Mouse (Mus musculus): Measurements from ENCODE around the gene Sco2. TPM values are rescaled to one million over a fixed set of nuclear protein-coding genes. Genes with fewer than 3 reads are reported as not detected.

Gene Sco2
- 7.0 and 8.2 TPM in 2 replicates for polyA plus RNA-seq (2015; fragmentation: Nextera tagmentation; extraction: Ambion mirVana)

DNA sequence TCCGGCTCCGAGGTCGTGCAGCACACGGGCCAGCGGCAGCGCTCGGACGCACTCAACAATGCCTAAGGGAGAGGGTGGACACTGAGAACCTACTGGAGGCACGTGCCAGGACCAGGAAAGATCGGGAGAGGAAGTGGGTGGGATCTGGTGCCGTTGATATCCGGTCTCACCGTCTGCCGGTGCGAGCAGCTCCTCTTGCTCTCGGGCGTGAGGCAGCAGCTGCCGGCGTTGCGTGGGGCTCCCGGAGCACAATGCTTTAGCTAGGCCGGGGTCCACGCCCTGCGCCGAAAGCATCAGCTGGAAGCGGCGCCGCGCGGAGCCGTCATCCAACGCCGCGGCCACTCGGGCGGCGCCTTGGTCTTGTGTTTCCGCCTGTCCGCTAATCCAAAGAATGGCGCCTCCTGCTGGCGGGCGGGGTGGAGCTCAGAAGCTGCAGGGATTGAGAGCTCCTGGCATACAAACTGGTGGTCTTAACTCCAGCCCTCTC lies at the start of gene Sco2:
Gene Sco2, minus strand, starts transcription at position 85 of the 487 bp plus-strand sequence.
- WGBS, result 0% methylated on average over 42 of the region's 42 CpGs
- Histone ChIP-seq H3K4me3 (peak within 1 kb of the TSS; percentile 92), H3K27me3 (peaks cover 30% of the 10 kb centered on the region)

DNA sequence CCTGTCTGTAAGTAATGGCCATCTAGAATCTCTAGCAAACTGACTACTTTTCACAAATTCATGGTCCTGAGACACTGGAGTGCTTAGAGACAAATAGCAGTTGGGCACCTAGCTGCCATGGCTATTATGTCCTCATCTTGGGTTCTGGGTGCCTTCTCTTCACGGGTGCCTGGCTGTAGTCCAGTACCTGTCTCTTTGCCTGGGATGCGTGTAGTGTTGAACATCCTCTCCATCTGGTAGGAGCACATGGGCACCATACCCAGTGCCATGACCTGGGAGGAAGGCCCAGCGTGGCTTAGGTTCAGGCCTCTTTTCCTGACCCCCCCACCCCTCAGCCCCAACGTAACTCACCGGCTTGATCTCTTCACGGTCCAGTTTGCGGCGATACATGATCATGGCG lies 48.3 kb upstream of the Sco2 start:
- Histone ChIP-seq H3K9me3 (replicated peaks) (no peaks in the 10 kb centered on the region), H3K9ac (no peak overlapping the region), H3K4me3 (no peak overlapping the region), H3K4me1 (replicated peaks) (peaks cover 38% of the 10 kb centered on the region), H3K4me2 (no peak overlapping the region), H3K27me3 (no peaks in the 10 kb centered on the region), H3K27ac (no peak overlapping the region), H3K36me3 (peaks cover 59% of the 10 kb centered on the region)
- WGBS, result 92% methylated on average over 9 of the region's 9 CpGs
- ATAC-seq (replicated peaks; ENCODE audit: insufficient number of reproducible peaks, insufficient read depth, low FRiP score, low read depth), result no peak

More for the DNA sequence above, at the start of gene Sco2:
- Histone ChIP-seq H3K4me2 (peak within 1 kb of the TSS; percentile 95), H3K4me1 (replicated peaks) (peaks cover 34% of the 10 kb centered on the region), H3K9ac (peak within 1 kb of the TSS; percentile 86), H3K27ac (peak within 1 kb of the TSS; percentile 98), H3K9me3 (replicated peaks) (no peaks in the 10 kb centered on the region), H3K36me3 (peaks cover 37% of the 10 kb centered on the region)
- ATAC-seq (replicated peaks; ENCODE audit: insufficient number of reproducible peaks, insufficient read depth, low FRiP score, low read depth), result peak; percentile 79

DNA sequence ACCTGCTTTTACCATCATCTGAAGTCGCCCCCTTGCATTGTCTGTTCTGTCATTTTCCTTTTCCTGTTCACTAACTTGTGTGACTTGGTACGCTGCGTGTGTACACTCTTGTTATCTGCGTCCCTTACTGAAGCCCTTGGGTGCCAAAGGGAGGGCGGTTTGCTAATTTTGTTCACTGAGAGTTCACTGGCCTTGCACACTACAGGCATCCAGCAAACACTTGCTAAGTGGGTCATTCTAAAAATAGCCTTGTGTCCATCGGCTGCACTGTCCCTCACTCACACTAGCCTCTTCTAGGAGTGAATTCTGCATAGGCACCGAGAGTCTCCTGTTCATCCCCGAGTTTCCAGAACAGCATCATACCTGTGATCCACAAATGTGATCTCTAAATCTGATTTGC lies 41.6 kb upstream of the Sco2 start:
- Histone ChIP-seq H3K36me3 (peaks cover 38% of the 10 kb centered on the region), H3K27me3 (no peaks in the 10 kb centered on the region), H3K4me1 (replicated peaks) (peaks cover 22% of the 10 kb centered on the region), H3K4me3 (no peak overlapping the region), H3K4me2 (peak overlapping the region; percentile 26; the same call in 1 of the 2 replicates), H3K27ac (peak overlapping the region; percentile 83), H3K9me3 (replicated peaks) (no peaks in the 10 kb centered on the region), H3K9ac (no peak overlapping the region)
- 42% methylated on average over 8 of the region's 8 CpGs for WGBS
- peak; percentile 48; the same call in 1 of the 2 replicates for ATAC-seq (replicated peaks; ENCODE audit: insufficient number of reproducible peaks, insufficient read depth, low FRiP score, low read depth)

DNA sequence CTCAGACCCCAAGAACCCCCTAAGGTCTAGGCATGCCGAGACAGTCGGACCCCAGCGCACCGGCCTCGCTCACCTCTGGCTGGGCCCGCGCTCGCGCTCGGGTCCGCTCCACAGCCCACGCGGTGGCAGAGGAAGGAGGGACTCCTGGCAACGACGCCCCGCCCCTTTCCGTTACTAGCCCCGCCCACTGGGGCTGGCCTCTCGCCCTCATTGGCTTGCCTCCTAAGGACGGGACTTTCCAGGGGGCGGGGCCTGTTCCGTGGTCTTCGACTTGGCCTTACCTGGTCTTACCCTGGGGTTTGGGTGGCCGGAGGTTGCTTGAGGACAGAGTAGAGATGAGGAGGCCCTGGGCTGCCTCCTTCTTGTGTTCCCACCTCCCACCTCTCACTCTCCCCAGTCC lies 36.5 kb upstream of the Sco2 start, which contains the start of gene Syce3:
Gene Syce3, minus strand, starts transcription at position 386 of the 400 bp plus-strand sequence.
- no peak; the same call in 1 of the 2 replicates for ATAC-seq (replicated peaks; ENCODE audit: insufficient number of reproducible peaks, insufficient read depth, low FRiP score, low read depth)
- no peaks in the 10 kb centered on the region for H3K27me3 ChIP-seq
- H3K4me2 ChIP-seq, result no peak within 1 kb of the TSS
- no peak within 1 kb of the TSS for H3K9ac ChIP-seq
- no peaks in the 10 kb centered on the region for H3K36me3 ChIP-seq
- H3K4me3 ChIP-seq, result no peak within 1 kb of the TSS
- 76% methylated on average over 24 of the region's 24 CpGs for WGBS
- peaks cover 2% of the 10 kb centered on the region; the same call in 1 of the 2 replicates for H3K4me1 ChIP-seq (replicated peaks)
- peaks cover 10% of the 10 kb centered on the region; the same call in 1 of the 2 replicates for H3K9me3 ChIP-seq (replicated peaks)
- no peak within 1 kb of the TSS for H3K27ac ChIP-seq

DNA sequence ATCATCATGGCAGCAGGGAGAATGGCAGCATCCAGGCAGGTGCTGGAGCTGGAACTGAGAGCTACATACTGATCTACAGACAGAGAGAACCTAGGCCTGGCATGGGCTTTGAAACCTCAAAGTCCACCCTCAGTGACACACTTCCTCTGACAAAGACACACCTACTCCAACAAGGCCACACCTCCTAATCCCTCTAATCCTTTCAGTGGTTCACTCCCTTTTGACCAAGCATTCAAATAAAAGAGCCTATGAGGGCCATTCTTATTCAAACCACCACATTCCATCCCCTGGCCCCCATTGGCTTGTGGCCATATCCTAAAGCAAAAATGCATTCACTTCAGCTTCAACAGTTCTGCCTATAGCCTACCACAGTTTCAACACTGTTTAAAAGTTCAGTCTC lies 33.0 kb upstream of the Sco2 start:
- Histone ChIP-seq H3K4me3 (no peak overlapping the region), H3K9ac (no peak overlapping the region), H3K36me3 (no peaks in the 10 kb centered on the region), H3K27ac (no peak overlapping the region), H3K27me3 (no peaks in the 10 kb centered on the region), H3K9me3 (replicated peaks) (peaks cover 10% of the 10 kb centered on the region; the same call in 1 of the 2 replicates), H3K4me1 (replicated peaks) (no peaks in the 10 kb centered on the region), H3K4me2 (no peak overlapping the region)
- ATAC-seq (replicated peaks; ENCODE audit: insufficient number of reproducible peaks, insufficient read depth, low FRiP score, low read depth), result no peak

DNA sequence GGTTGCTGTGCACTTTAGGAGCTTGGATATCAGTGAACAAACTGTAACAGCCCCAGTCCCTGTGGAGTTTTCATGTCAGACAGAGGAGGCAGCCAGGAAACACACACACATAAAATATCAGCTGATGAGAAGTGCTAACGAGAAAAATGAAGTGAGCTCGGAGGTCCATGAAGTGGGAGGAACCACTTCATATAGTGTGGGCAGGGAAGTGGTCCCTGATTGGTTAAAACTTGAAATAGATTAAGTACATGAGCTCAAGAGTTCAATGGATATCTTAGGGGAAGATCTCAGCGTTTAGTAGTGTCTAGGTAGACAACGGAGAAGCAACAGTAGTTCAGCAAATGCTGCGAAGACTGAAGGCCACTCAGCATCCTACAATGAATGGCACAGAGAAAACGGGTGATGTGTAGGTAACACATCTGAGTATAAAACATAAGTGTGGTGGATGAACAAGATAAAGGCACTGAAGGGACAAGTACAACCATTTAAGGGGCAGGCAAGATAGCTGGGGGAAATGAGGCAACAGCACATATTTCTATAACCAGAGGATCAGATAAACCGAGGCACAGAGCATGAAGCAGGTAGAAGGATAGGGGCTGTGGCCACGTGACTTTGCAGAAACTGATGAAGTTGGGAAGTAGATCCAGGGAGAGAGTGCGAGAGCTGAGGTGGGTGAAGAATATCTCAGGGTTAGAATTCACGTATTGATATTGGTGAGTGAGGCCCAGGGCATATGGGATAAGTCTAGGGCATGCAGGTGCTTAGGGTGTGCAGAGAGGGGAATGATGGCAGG lies 31.4 kb upstream of the Sco2 start:
- H3K9me3 ChIP-seq (replicated peaks), result peaks cover 10% of the 10 kb centered on the region; the same call in 1 of the 2 replicates
- H3K4me2 ChIP-seq, result no peak overlapping the region
- no peaks in the 10 kb centered on the region for H3K27me3 ChIP-seq
- ATAC-seq (replicated peaks; ENCODE audit: insufficient number of reproducible peaks, insufficient read depth, low FRiP score, low read depth), result no peak
- H3K27ac ChIP-seq, result no peak overlapping the region
- H3K36me3 ChIP-seq, result no peaks in the 10 kb centered on the region
- no peaks in the 10 kb centered on the region for H3K4me1 ChIP-seq (replicated peaks)
- WGBS, result 74% methylated on average over 10 of the region's 10 CpGs
- H3K9ac ChIP-seq, result no peak overlapping the region
- H3K4me3 ChIP-seq, result no peak overlapping the region

DNA sequence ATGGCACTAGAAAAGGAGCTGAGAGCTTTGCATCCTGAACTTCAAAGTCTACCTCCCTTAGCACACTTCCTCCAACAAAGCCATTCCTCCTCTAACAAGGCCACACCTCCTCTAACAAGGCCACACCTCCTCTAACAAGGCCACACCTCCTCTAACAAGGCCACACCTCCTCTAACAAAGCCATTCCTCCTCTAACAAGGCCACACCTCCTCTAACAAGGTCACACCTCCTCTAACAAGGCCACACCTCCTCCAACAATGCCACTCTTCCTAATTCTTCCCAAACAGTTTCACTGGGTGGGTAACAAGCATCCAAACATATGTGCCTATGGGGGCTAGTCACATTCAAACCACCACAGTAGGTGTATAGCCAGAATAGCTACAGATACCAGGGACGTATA lies 28.8 kb upstream of the Sco2 start:
- no peak overlapping the region for H3K4me3 ChIP-seq
- H3K27ac ChIP-seq, result no peak overlapping the region
- no peak overlapping the region for H3K4me2 ChIP-seq
- H3K9ac ChIP-seq, result no peak overlapping the region
- peaks cover 4% of the 10 kb centered on the region; the same call in 1 of the 2 replicates for H3K9me3 ChIP-seq (replicated peaks)
- no peaks in the 10 kb centered on the region for H3K36me3 ChIP-seq
- H3K27me3 ChIP-seq, result no peaks in the 10 kb centered on the region
- no peak for ATAC-seq (replicated peaks; ENCODE audit: insufficient number of reproducible peaks, insufficient read depth, low FRiP score, low read depth)
- no peaks in the 10 kb centered on the region for H3K4me1 ChIP-seq (replicated peaks)
- 79% methylated on average over 1 of the region's 1 CpGs for WGBS

DNA sequence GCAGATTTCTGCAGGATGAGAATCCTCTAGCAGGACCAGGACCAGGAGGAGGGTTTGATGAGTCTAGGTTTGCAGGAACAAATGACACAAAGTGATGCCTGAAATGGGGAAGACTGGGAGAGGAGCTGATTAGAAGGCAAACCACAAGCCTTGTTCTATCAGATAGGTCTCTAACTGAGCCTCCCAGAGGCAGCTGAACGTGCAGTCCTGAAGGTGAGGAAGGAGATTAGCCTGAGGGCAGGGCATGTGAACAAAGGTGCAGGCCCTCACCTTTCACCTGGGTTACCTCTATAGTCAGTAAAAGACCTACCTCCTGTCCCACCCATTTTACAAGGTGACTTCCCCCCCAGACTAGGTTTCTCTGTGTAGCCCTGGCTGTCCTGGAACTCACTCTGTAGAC lies 26.1 kb upstream of the Sco2 start:
- Histone ChIP-seq H3K27me3 (no peaks in the 10 kb centered on the region), H3K4me1 (replicated peaks) (no peaks in the 10 kb centered on the region), H3K4me3 (no peak overlapping the region), H3K36me3 (no peaks in the 10 kb centered on the region), H3K9me3 (replicated peaks) (no peaks in the 10 kb centered on the region), H3K9ac (no peak overlapping the region), H3K27ac (no peak overlapping the region), H3K4me2 (no peak overlapping the region)
- ATAC-seq (replicated peaks; ENCODE audit: insufficient number of reproducible peaks, insufficient read depth, low FRiP score, low read depth), result no peak
- WGBS, result 65% methylated on average over 1 of the region's 1 CpGs

DNA sequence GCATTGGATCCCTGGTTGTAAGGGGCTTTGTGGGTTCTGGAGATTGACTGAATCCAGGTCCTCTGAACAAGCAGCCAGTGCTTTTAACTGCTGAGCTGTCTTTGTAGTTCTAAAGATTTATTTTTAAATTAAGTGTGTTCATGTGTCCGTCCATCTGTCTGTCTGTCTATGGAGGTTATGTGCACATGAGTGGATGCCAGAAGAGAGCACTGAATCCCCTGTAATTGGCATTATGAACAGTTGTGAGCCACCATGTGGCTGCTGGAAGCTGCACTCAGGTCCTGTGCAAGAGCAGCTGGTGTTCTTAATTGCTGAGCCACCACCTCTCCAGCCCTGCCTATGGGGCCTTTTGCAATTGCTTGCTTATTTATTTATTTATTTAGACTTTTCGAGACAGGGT lies 24.5 kb upstream of the Sco2 start:
- Histone ChIP-seq H3K4me1 (replicated peaks) (no peaks in the 10 kb centered on the region), H3K9ac (no peak overlapping the region), H3K4me3 (no peak overlapping the region), H3K27ac (no peak overlapping the region), H3K4me2 (no peak overlapping the region), H3K36me3 (no peaks in the 10 kb centered on the region), H3K9me3 (replicated peaks) (no peaks in the 10 kb centered on the region), H3K27me3 (no peaks in the 10 kb centered on the region)
- 73% methylated on average over 2 of the region's 2 CpGs for whole genome bisulfite sequencing
- ATAC-seq (replicated peaks; ENCODE audit: insufficient number of reproducible peaks, insufficient read depth, low FRiP score, low read depth), result no peak

DNA sequence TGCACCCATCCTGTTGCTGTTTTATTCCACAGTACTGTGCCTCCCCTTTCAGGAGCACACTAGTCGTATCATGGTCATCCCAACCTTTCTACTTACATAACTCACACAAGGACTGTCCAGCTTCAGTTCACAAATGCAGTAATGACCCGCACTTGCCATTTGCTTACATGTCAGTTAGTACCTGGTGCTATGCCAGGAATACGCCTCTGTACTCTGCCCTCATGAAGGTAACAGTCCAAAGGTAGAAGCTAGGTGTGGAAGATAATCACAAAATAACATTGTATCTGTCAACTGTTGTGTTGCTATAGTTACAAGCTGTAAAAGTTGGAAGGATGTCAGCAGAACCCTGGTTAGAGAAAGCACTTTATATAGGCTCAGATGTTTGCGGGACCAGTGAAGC lies 23.2 kb upstream of the Sco2 start:
- ATAC-seq (replicated peaks; ENCODE audit: insufficient number of reproducible peaks, insufficient read depth, low FRiP score, low read depth), result no peak
- Histone ChIP-seq H3K27me3 (no peaks in the 10 kb centered on the region), H3K27ac (no peak overlapping the region), H3K9me3 (replicated peaks) (no peaks in the 10 kb centered on the region), H3K9ac (no peak overlapping the region), H3K4me1 (replicated peaks) (no peaks in the 10 kb centered on the region), H3K4me2 (no peak overlapping the region), H3K4me3 (no peak overlapping the region), H3K36me3 (no peaks in the 10 kb centered on the region)
- 78% methylated on average over 4 of the region's 4 CpGs for WGBS

DNA sequence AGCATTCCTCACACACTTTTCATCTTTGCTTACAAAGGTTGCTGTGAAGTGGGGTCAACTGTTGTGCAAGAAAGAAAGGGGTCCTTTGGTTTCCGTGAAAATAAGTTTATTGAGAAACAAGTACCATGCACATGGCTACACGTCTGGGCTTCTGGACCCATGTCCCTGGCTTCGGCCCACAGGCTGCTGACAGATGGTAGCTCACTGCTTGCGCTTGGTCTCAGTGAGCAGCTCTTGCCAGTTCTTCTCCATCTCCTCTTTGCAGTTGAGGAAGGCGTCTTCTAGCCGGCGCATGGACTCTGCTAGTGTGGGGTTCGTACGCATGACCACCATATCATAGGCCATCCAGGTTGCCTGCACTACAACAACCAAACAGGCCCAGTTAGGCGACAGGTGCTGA lies 16.4 kb upstream of the Sco2 start:
- Histone ChIP-seq H3K4me3 (no peak overlapping the region), H3K36me3 (no peaks in the 10 kb centered on the region), H3K4me1 (replicated peaks) (no peaks in the 10 kb centered on the region), H3K9me3 (replicated peaks) (no peaks in the 10 kb centered on the region), H3K4me2 (no peak overlapping the region), H3K27me3 (peaks cover 11% of the 10 kb centered on the region; the same call in 1 of the 2 replicates), H3K27ac (no peak overlapping the region), H3K9ac (no peak overlapping the region)
- 89% methylated on average over 10 of the region's 10 CpGs for WGBS
- no peak for ATAC-seq (replicated peaks; ENCODE audit: insufficient number of reproducible peaks, insufficient read depth, low FRiP score, low read depth)

DNA sequence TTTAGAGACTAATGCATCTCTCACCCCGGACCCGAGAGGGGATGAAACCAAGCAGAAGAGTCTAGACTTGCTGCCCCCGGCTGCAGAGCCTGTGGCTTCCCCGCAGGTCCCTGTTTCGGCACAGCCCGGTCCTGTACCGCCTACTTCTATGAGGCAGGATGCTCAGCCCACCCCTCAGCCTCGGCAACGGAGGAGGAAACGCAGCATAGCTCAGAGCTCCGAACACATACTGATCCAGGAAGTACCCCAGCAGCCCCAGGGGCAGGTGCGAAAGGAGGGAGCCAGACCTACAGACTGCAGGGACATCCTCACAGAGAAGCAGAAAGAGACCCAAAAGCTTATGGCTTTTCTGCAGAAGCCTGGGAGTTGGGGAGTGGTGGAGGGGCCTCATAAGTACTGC lies 13.5 kb upstream of the Sco2 start:
- no peak overlapping the region for H3K4me3 ChIP-seq
- H3K27me3 ChIP-seq, result peaks cover 21% of the 10 kb centered on the region
- no peaks in the 10 kb centered on the region for H3K4me1 ChIP-seq (replicated peaks)
- no peak overlapping the region for H3K9ac ChIP-seq
- no peak overlapping the region for H3K4me2 ChIP-seq
- H3K9me3 ChIP-seq (replicated peaks), result no peaks in the 10 kb centered on the region
- no peak for ATAC-seq (replicated peaks; ENCODE audit: insufficient number of reproducible peaks, insufficient read depth, low FRiP score, low read depth)
- H3K36me3 ChIP-seq, result no peaks in the 10 kb centered on the region
- whole genome bisulfite sequencing, result 31% methylated on average over 12 of the region's 12 CpGs
- no peak overlapping the region for H3K27ac ChIP-seq
